Mouse (Mus musculus) G1E (cell line): ENCODE data around the gene Ntsr1. TPM values are rescaled to one million over a fixed set of nuclear protein-coding genes. Genes with fewer than 3 reads are reported as not detected.

ENCODE experiments used
- ATAC-seq: 2 replicates; pipeline ENCODE4 v1.8.0; 2016; ENCODE audit warnings: mild to moderate bottlenecking; ENCODE audit not compliant: insufficient number of reproducible peaks, poor library complexity, low FRiP score, severe bottlenecking; ENCODE audit errors: extremely low read depth
- DNase-seq: peaks from one replicate; pipeline ENCODE4 v3.0.0; 2012; ENCODE audit warnings: low spot score
- H3K27me3 ChIP-seq: 2 replicates; pipeline ENCODE4 v1.6.1; 2012; ENCODE audit warnings: mild to moderate bottlenecking, low read length, inconsistent platforms; ENCODE audit not compliant: insufficient read depth
- H3K36me3 ChIP-seq: replicated peaks from 2 replicates; pipeline ENCODE3; 2012; ENCODE audit warnings: mild to moderate bottlenecking, inconsistent platforms
- H3K4me1 ChIP-seq: 2 replicates; pipeline ENCODE4 v1.6.1; 2012; ENCODE audit warnings: low read depth, low read length, inconsistent platforms, mixed read lengths; ENCODE audit not compliant: insufficient read depth
- H3K4me3 ChIP-seq: 2 replicates; pipeline ENCODE4 v1.5.1; 2012; ENCODE audit warnings: low read depth, mild to moderate bottlenecking, inconsistent platforms, low read length, moderate library complexity, mixed read lengths
- H3K9me3 ChIP-seq: replicated peaks from 2 replicates; pipeline ENCODE4 v1.6.1; 2012; ENCODE audit warnings: inconsistent platforms
- CTCF ChIP-seq: IDR thresholded peaks from 2 replicates; pipeline ENCODE4 v1.5.1; 2012; ENCODE audit warnings: low read depth, low read length, inconsistent platforms, mixed read lengths
- GATA1 ChIP-seq: IDR thresholded peaks from 2 replicates; pipeline ENCODE4 v1.6.1; 2012; ENCODE audit warnings: borderline replicate concordance, low read length, inconsistent platforms, mixed read lengths
- GATA2 ChIP-seq: IDR thresholded peaks from 2 replicates; pipeline ENCODE4 v1.6.1; 2012; ENCODE audit warnings: low read depth, low read length, inconsistent platforms, borderline replicate concordance
- POLR2AphosphoS5 ChIP-seq: IDR thresholded peaks from 2 replicates; pipeline ENCODE4 v1.6.1; 2012; ENCODE audit warnings: low read depth, low read length, inconsistent platforms; ENCODE audit not compliant: insufficient replicate concordance
- TAL1 ChIP-seq: conservative IDR thresholded peaks from 2 replicates; pipeline ENCODE4 v1.6.1; 2012; ENCODE audit warnings: low read depth, low read length, inconsistent platforms, mixed read lengths
- polyA plus RNA-seq: library from polyadenylated mRNA; stranded (reverse); fragments of >175 nt; gene quantifications from 2 replicates; pipeline ENCODE4 v1.2.3, GENCODE M21; 2012
- total RNA-seq, 2 experiments: library from RNA; stranded (forward) in 1 of 2; stranded (reverse) in 1 of 2; fragments of 200-1000 nt in 1 of 2; fragments of >200 nt in 1 of 2; fragmentation: Nextera tagmentation in 1 of 2; gene quantifications; 2 replicates each; pipeline ENCODE4 v1.2.3; 2014 to 2017

Gene Ntsr1
- total and polyA plus RNA-seq, 3 experiments: 0.05 TPM; not detected in 2

DNA sequence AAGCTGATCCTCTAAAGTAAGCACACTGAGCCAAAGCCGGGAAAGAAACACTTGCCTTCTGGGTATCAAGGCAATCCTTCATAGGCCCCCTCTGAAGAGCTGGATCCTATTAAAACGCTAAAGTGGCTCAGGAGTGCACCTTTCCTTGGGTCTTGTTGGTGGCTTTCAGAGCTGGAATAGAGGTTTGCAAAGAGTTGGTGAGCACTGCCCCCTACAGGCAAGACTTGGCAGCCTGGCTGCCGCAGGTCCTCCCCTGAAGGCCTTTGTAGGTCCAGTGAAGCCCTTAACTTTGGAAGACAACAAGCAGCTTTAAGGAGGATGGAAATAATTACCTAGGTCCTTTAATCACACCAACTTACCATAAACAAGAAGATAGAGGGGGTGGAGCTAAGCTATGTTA is 78.9 kb downstream of the Ntsr1 start:
- DNase-seq: peak; percentile 43
- TF ChIP-seq GATA1 (no peak), TAL1 (no peak), GATA2 (no peak), CTCF (peak; percentile 74)
- Histone ChIP-seq H3K4me1 (peaks cover 21% of the 10 kb centered on the region), H3K9me3 (no peaks in the 10 kb centered on the region), H3K36me3 (peaks cover 6% of the 10 kb centered on the region), H3K27me3 (peaks cover 21% of the 10 kb centered on the region; the same call in 1 of the 2 replicates), H3K4me3 (no peak overlapping the region)
- ATAC-seq: no peak

DNA sequence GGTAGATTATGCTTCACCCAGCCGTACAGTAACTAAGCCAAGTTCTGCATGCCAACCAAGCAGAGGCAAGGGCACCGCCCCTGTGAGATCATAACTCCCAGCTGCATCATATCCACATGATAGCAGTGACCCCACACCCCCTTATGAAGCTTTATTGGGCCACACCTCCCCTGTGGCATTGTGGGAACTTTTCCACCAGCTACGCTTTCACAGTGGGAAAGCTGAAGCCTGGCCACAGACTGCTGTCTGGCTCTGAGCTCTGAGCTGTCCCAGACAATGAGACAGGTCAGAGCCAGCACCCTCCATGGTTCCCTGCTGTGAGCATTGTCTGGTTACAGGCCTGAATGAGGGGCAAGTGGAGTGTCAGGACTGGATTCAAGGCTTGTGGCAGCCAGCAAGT is 81.2 kb downstream of the Ntsr1 start, which contains the start of gene Mrgbp:
Gene Mrgbp (plus strand): TSS at position 303 of the 400 bp plus-strand sequence.
- no peaks in the 10 kb centered on the region for H3K9me3 ChIP-seq
- no peak for TF ChIP-seq GATA2
- TF ChIP-seq TAL1: no peak
- no peak for TF ChIP-seq GATA1
- no peak for TF ChIP-seq CTCF
- no peak for TF ChIP-seq POLR2AphosphoS5
- peaks cover 38% of the 10 kb centered on the region for H3K4me1 ChIP-seq
- H3K4me3 ChIP-seq: no peak within 1 kb of the TSS
- ATAC-seq: no peak
- H3K27me3 ChIP-seq: peaks cover 12% of the 10 kb centered on the region; the same call in 1 of the 2 replicates
- H3K36me3 ChIP-seq: peaks cover 28% of the 10 kb centered on the region
- DNase-seq: no peak

DNA sequence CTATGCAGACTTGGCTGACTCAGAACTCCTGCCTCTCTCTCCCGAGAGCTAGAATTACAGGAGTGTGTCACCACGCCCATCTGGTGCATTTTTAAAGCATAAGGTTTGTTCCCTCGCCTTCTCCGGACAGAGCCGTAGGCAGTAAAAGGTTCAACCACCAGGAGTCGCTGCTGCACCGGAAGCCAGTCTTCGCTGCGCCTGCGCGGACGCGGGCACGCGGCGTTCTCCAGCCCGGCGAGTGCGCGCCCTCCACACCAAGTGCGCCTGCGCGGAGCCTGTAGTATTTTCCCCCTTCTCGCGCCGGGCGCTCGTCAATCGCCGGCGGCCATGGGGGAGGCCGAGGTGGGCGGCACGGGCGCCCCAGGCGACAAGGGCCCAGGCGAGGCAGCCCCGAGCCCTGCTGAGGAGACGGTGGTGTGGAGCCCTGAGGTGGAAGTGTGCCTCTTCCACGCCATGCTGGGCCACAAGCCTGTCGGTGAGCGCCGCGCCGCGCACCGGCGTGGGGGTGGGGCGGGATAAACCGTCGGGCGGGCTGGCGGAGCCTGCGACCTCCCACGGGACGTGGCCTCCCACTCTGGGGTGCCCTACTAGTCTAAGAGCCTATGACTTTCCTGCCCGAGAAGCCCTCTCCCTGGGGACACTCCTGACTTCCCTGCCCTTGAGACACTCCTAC is 82.8 kb downstream of the Ntsr1 start:
- TF ChIP-seq GATA1: no peak
- TF ChIP-seq TAL1: no peak
- TF ChIP-seq POLR2AphosphoS5: no peak
- peak; percentile 97 for TF ChIP-seq CTCF
- peaks cover 51% of the 10 kb centered on the region for H3K4me1 ChIP-seq
- H3K36me3 ChIP-seq: peaks cover 43% of the 10 kb centered on the region
- H3K4me3 ChIP-seq: peak overlapping the region; percentile 87
- DNase-seq: peak; percentile 98
- H3K9me3 ChIP-seq: no peaks in the 10 kb centered on the region
- H3K27me3 ChIP-seq: peaks cover 6% of the 10 kb centered on the region; the same call in 1 of the 2 replicates
- ATAC-seq: peak; percentile 67

GRCm38 (mm10) chr2:180583154-180583507 is 83.4 kb downstream of the Ntsr1 start:
- DNase-seq: peak; percentile 51
- TF ChIP-seq TAL1: no peak
- no peak for TF ChIP-seq GATA1
- no peak for TF ChIP-seq CTCF
- no peak for TF ChIP-seq GATA2
- TF ChIP-seq POLR2AphosphoS5: no peak
- H3K9me3 ChIP-seq: no peaks in the 10 kb centered on the region
- H3K4me1 ChIP-seq: peaks cover 51% of the 10 kb centered on the region
- peaks cover 4% of the 10 kb centered on the region; the same call in 1 of the 2 replicates for H3K27me3 ChIP-seq
- peaks cover 43% of the 10 kb centered on the region for H3K36me3 ChIP-seq
- peak overlapping the region; percentile 87 for H3K4me3 ChIP-seq
- 0 out of 2 replicates have a peak, but pooled peaks have one; percentile 4 for ATAC-seq

DNA sequence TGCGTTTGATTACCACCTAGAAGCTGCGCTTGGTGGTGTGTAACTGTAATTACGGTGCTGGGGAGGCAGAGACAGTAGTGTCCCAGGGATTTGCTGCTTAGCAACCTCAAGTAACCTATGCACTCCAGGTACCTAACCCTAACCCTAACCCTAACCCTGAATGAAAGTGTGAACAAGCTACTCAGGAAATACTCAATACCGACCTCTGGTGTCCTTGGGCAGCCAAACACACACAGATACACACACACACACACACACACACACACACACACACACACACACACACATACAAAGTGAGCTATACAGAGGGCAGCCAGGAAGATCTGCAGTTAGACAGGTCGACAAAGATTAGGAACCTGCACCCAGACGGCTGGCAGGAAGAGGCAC is 89.0 kb downstream of the Ntsr1 start:
- ATAC-seq: no peak
- H3K4me1 ChIP-seq: peaks cover 50% of the 10 kb centered on the region
- TF ChIP-seq CTCF: no peak
- no peak for TF ChIP-seq TAL1
- no peak for TF ChIP-seq POLR2AphosphoS5
- no peak for TF ChIP-seq GATA1
- TF ChIP-seq GATA2: no peak
- no peaks in the 10 kb centered on the region for H3K9me3 ChIP-seq
- peak overlapping the region; percentile 100 for H3K4me3 ChIP-seq
- peaks cover 77% of the 10 kb centered on the region for H3K36me3 ChIP-seq
- no peaks in the 10 kb centered on the region for H3K27me3 ChIP-seq
- no peak for DNase-seq

GRCm38 (mm10) chr2:180589123-180589831 is 89.5 kb downstream of the Ntsr1 start, which contains the start of gene Ogfr:
Gene Ogfr (plus strand): TSS chr2:180589245.
- peaks cover 47% of the 10 kb centered on the region for H3K4me1 ChIP-seq
- H3K36me3 ChIP-seq: peaks cover 77% of the 10 kb centered on the region
- no peaks in the 10 kb centered on the region for H3K27me3 ChIP-seq
- ATAC-seq: peak; percentile 68
- no peaks in the 10 kb centered on the region for H3K9me3 ChIP-seq
- peak; percentile 94 for DNase-seq
- H3K4me3 ChIP-seq: peak within 1 kb of the TSS; percentile 100
- TF ChIP-seq TAL1: no peak
- TF ChIP-seq GATA2: no peak
- no peak for TF ChIP-seq GATA1
- TF ChIP-seq CTCF: no peak

Other genes starting within 250 kb of the Ntsr1 start
- 629 and 653 TPM in 2 replicates for gene Rps21, start 242.6 kb upstream of the Ntsr1 start, total RNA-seq (2014; fragmentation: Nextera tagmentation)
- gene Rps21, start 242.6 kb upstream of the Ntsr1 start, total RNA-seq (2017): 2,631 and 2,791 TPM in 2 replicates
- 384 and 1,622 TPM in 2 replicates for gene Rps21, start 242.6 kb upstream of the Ntsr1 start, polyA plus RNA-seq
- 8.7 and 12.1 TPM in 2 replicates for gene Cables2, start 226.5 kb upstream of the Ntsr1 start, total RNA-seq (2014; fragmentation: Nextera tagmentation)
- 9.7 and 10.9 TPM in 2 replicates for gene Cables2, start 226.5 kb upstream of the Ntsr1 start, total RNA-seq (2017)
- 14.5 and 23.6 TPM in 2 replicates for gene Cables2, start 226.5 kb upstream of the Ntsr1 start, polyA plus RNA-seq
- gene Rbbp8nl, start 210.1 kb upstream of the Ntsr1 start, total RNA-seq (2014; fragmentation: Nextera tagmentation): not detected in 2 replicates
- 0.11 TPM in 1 of 2 replicates, not detected in the other for gene Rbbp8nl, start 210.1 kb upstream of the Ntsr1 start, total RNA-seq (2017)
- gene Rbbp8nl, start 210.1 kb upstream of the Ntsr1 start, polyA plus RNA-seq: not detected in 2 replicates
- gene Gata5, start 165.3 kb upstream of the Ntsr1 start, total RNA-seq (2014; fragmentation: Nextera tagmentation): not detected in 2 replicates
- 0.11 TPM in 1 of 2 replicates, not detected in the other for gene Gata5, start 165.3 kb upstream of the Ntsr1 start, total RNA-seq (2017)
- not detected in 2 replicates for gene Gata5, start 165.3 kb upstream of the Ntsr1 start, polyA plus RNA-seq
- gene Slco4a1, start 43.7 kb upstream of the Ntsr1 start, total RNA-seq (2014; fragmentation: Nextera tagmentation): not detected in 2 replicates
- gene Slco4a1, start 43.7 kb upstream of the Ntsr1 start, total RNA-seq (2017): 0.11 TPM in 1 of 2 replicates, not detected in the other
- gene Slco4a1, start 43.7 kb upstream of the Ntsr1 start, polyA plus RNA-seq: not detected in 2 replicates
- gene Mrgbp, start 81.3 kb downstream of the Ntsr1 start, total RNA-seq (2014; fragmentation: Nextera tagmentation): 18.4 and 18.6 TPM in 2 replicates
- gene Mrgbp, start 81.3 kb downstream of the Ntsr1 start, total RNA-seq (2017): 35.5 and 38.3 TPM in 2 replicates
- 16.9 and 19.5 TPM in 2 replicates for gene Mrgbp, start 81.3 kb downstream of the Ntsr1 start, polyA plus RNA-seq
- 26.3 and 27.0 TPM in 2 replicates for gene Ogfr, start 89.3 kb downstream of the Ntsr1 start, total RNA-seq (2014; fragmentation: Nextera tagmentation)
- 39.5 and 45.2 TPM in 2 replicates for gene Ogfr, start 89.3 kb downstream of the Ntsr1 start, total RNA-seq (2017)
- gene Ogfr, start 89.3 kb downstream of the Ntsr1 start, polyA plus RNA-seq: 98.0 and 127 TPM in 2 replicates
- 0.75 TPM in 1 of 2 replicates, not detected in the other for gene Col9a3, start 97.8 kb downstream of the Ntsr1 start, total RNA-seq (2014; fragmentation: Nextera tagmentation)
- 0.41 and 0.44 TPM in 2 replicates for gene Col9a3, start 97.8 kb downstream of the Ntsr1 start, total RNA-seq (2017)
- 0.15 and 0.20 TPM in 2 replicates for gene Col9a3, start 97.8 kb downstream of the Ntsr1 start, polyA plus RNA-seq
- gene Tcfl5, start 142.7 kb downstream of the Ntsr1 start, total RNA-seq (2014; fragmentation: Nextera tagmentation): not detected in 2 replicates
- 0.05 TPM in 1 of 2 replicates, not detected in the other for gene Tcfl5, start 142.7 kb downstream of the Ntsr1 start, total RNA-seq (2017)
- not detected in 2 replicates for gene Tcfl5, start 142.7 kb downstream of the Ntsr1 start, polyA plus RNA-seq
- 57.3 and 66.5 TPM in 2 replicates for gene Dido1, start 210.0 kb downstream of the Ntsr1 start, total RNA-seq (2014; fragmentation: Nextera tagmentation)
- 53.6 and 62.3 TPM in 2 replicates for gene Dido1, start 210.0 kb downstream of the Ntsr1 start, total RNA-seq (2017)
- gene Dido1, start 210.0 kb downstream of the Ntsr1 start, polyA plus RNA-seq: 19.4 and 21.4 TPM in 2 replicates
- 68.9 and 79.7 TPM in 2 replicates for gene Gid8, start 210.1 kb downstream of the Ntsr1 start, total RNA-seq (2014; fragmentation: Nextera tagmentation)
- 70.2 and 78.3 TPM in 2 replicates for gene Gid8, start 210.1 kb downstream of the Ntsr1 start, total RNA-seq (2017)
- gene Gid8, start 210.1 kb downstream of the Ntsr1 start, polyA plus RNA-seq: 29.3 and 35.5 TPM in 2 replicates
- gene Slc17a9, start 225.3 kb downstream of the Ntsr1 start, total RNA-seq (2014; fragmentation: Nextera tagmentation): 1.2 and 2.0 TPM in 2 replicates
- gene Slc17a9, start 225.3 kb downstream of the Ntsr1 start, total RNA-seq (2017): 0.06 TPM in 1 of 2 replicates, not detected in the other
- 0.26 and 0.36 TPM in 2 replicates for gene Slc17a9, start 225.3 kb downstream of the Ntsr1 start, polyA plus RNA-seq